Mouse (Mus musculus) spleen, adult 18-20 months (tissue): ENCODE data around the gene Ralgps1.
"Not testable (repeated sequence)": the region's sequence is repeated elsewhere in the genome, so short reads cannot be mapped to it uniquely, and the experiment has no call there.

Experiments used
- DNase-seq, 2 experiments: peaks; one replicate each; pipeline ENCODE4 v3.0.0; 2022; ENCODE audit warnings: mixed read lengths in 2 of 2

Ralgps1 gene

DNA sequence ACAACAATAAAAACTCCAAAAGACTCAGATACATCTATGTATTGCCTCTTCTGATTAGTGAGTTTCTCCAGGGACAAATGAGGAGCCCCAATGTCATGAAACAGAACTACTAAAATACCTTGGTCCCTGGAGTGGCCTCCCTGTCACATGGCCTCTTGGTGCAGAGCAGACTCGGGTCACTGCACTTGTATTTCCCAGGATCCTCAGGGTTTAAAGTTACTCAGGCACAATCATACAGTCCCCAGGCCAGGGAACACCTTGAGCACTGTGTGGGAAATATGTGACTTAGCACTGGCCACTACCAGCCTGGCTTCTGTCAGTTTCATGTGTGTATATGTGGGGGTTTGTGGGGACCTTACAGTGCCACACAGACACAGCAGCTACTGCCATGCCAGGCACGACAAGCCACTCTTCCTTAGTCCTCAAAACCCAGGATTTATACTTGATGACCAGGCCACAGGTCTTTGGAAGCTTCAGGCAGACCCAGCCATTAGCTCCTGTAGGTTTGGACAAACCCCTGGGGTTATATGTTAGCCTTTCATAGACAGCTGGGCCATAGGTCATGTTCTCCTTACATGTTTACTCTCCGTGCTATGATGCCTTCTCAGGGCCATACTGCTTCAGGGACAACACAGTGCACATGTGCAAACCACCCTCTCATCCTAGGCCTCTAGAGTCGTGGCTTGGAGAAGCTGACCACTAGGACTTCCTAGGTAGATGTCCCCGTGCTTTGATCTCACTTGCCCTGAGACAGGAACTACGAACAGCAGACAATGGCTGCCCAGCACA is 138.3 kb downstream of the Ralgps1 start:
- DNase-seq: no peak

DNA sequence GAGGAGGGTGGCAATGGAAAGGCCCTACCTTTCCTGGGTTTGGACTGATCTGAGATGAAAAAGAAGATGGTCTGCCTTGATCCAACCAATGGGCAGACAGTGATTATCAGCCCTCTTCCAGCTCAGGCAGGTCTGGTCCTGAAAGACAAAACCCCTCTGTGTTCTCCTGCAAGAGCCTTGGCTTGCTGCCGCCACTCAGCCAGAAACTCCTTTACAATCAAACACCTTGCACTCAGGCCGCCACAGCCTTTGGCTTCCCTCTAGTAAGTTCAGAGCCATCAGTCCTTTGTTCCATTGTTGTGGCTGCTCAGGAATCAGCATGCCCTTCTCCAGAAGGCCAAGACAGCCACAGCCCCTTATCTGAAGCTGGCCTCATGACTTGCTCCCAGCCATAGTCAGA is 139.5 kb downstream of the Ralgps1 start:
- DNase-seq: no peak

DNA sequence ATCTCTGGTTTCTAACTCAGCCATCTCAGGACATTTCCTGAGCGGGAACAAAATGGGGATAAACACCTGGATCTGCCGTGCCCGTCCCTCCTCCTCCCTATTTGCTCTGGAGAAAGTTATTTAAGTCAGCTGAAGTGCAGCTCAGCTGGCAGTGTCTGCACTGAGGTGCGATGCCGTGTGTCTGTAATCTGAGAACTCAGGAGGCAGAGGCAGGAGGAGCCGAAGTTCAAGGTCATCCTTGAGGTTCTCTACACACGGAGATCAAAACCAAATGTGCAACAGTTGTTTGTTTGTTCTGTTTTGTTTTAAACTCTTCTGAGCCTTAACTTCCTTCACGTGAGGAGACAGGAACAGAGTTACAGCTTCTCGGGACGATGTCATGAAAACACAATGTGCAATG is 140.6 kb downstream of the Ralgps1 start:
- no peak for DNase-seq

DNA sequence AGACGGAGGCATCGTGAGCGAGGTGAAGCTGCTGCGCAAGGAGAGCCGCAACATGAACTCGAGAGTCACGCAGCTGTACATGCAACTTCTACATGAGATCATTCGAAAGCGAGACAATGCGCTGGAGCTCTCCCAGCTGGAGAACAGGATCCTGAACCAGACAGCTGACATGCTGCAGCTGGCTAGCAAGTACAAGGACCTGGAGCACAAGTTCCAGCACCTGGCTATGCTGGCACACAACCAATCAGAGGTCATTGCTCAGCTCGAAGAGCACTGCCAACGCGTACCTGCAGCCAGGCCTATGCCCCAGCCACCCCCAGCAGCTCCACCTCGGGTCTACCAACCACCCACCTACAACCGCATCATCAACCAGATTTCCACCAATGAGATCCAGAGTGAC is 142.7 kb downstream of the Ralgps1 start:
- DNase-seq: no peak

DNA sequence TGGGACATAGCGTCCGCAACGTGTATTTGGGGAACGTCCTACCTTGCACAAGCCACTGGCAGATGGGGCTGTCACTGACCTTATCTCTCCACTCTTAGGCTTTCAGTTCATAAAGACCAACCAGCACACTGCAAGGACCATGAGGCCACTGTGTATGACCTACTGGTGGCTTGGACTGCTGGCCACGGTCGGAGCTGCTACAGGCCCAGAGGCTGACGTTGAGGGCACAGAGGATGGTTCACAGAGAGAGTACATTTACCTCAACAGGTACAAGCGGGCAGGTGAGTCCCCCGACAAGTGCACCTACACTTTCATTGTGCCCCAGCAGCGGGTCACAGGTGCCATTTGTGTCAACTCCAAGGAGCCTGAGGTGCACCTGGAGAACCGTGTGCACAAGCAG is 143.2 kb downstream of the Ralgps1 start:
- no peak for DNase-seq

DNA sequence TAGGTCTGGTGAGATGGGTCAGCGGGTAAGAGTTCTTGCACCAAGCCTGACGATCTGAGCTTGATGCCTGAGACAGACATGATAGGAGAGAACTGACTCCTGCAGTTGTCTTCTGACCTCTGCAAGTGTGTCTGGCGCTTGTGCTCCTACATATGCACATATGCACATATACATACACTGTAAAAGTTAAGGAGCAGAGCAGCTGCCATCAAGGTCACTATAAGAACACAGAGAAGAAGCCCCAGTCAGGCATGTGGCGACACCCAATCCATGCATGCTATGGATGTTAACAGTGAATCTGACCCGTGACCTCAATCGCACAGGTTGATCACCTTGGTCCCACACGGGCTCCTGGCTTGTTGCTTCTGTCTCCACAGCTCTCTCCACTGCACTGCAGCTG is 145.4 kb downstream of the Ralgps1 start:
- no peak for DNase-seq

DNA sequence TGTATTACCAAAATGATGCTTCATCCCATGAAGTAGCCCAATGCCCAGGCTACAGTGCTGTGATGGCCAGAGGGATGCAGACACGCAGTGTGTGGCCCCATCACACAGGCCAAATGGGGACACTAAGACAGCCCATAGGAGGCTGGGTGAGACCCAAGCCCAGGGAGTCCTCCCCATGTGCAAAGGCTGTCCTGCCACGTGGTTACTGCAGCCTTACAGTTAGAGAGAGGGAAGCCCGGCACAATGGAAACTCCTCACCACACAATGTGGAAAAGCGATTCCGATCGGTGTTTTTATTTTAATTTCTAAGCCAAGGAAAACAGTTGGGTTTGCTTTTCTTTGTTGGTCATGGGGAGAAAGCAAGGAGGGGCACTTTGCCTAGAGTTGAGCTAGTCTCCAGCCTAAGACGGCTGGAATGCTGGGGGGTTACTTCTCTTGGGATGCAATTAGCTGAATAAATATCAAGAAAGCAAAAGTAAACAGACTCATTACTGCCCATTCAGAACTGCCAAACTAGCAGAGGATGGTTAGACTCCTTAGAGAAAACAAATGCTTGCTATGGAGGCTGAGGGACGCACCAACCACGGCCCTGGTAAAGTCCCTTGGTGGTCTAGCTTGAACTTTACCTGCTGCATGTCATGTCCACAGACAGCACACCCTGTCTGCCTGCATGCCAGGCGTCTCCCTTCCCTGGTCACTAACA is 147.5 kb downstream of the Ralgps1 start:
- DNase-seq: no peak

DNA sequence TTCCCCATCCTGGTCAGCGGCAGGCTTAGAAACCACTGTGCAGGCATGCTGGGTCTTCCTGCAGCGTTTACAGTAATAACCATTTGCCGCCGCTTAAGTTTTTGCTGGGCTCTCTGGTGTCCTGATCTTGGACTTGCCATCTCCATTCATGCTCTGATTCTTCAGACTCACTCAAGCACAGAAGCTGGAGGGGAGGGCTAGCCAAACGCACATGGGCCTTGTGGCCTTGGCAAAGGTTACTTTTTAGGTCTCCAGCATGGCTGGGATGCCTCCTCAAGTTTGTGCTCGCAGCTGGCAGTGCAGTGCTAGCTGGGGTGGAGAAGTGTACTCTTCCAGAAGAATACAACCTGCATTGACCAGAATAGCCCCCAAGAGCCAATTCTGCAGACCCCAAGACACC is 148.8 kb downstream of the Ralgps1 start:
- DNase-seq: no peak

DNA sequence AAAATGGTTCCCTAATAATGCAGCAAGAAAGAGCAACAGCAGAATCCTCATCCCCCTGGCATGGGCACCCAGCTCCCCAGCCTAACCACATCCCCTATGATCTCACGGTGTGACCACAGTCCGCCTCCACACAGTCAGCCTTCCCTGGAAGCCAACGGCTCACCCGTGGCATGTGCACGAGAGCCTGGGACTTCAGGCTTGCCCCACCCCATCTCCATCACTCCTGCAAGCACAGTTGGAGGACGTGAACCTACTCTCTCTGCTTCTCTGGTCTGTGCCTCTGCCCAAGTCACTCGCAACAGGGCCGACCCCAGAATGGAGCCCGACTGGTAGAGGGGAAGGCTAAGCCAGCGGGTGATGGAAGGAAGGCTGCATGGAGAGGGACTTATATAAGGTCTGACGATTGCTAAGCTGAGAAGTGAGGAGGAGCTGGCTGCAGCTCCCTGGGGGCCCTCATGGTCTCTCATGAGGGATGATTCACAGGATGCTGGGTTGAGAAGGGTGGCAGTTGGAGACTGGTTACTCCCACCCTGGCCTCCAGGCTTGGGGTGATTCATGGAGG is 149.9 kb downstream of the Ralgps1 start:
- DNase-seq: no peak

DNA sequence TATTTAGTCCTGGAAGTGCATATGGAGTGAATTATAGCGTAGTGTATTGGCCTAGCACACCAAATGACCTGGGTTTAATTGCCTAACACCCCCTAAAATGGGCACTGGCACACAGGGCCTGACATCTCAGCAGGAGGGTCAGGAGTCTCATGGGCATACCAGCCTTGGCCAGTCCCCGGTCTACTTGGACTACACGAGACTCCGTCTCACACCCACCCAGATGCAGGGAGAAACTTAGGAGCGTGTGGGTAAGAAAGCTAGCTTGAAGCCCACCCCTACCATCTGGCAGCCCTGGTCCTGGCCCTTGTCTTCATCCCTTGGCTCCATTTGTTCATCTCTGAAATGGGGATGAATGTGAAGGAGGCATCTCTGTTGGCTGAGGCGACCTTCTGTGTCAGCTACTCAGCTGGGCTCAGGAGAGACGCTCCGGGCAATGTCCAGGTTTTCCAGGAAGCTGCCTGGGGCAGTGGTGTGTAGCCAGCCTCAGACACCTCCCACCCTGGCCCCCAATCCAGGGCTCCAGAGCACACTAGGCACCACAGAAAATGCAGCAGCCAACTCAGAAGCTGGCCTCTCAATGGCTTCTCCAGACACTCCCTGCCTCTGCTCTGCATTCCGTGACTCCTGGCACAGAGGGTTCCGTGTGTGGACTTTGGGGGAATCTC is 150.5 kb downstream of the Ralgps1 start:
- no peak for DNase-seq

DNA sequence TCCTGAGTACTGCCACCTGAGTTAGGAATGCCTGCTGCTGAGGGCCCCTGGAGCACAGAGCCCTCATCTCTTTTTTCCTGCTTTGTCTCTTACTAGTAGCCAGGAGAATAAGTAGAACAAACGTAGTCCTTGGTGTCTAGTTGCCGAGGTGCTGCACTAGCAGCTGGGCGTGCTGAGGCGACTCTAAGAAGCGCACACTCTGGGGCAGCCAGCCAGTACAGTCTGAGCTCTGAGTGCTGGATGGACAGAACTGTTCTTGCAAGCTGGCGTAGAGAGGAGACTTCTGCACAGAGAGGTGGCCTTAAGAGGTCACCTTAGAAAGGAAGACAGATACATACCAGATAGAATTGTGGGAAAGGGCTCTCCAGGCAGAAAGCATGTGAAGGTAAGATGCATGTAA is 151.0 kb downstream of the Ralgps1 start:
- DNase-seq: no peak

DNA sequence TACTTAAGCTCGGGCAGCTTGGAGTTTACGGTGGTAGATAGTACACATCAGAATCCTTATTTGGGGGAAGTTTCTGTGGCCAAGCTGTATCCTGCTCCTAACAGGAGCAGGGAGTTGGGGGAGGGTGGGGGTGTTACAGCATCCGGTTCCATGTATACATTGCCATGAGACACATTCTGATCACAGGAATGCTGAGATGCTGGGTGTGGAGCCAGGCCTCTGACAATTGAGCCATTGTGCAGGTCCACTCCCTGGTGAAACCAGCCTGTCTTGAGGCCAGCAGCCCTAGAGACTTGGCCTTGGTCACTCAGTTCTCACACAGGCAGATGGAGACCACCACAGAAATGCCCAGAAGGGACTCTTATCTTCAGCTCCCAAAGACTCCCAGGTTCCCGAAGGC is 151.6 kb downstream of the Ralgps1 start:
- no peak for DNase-seq

DNA sequence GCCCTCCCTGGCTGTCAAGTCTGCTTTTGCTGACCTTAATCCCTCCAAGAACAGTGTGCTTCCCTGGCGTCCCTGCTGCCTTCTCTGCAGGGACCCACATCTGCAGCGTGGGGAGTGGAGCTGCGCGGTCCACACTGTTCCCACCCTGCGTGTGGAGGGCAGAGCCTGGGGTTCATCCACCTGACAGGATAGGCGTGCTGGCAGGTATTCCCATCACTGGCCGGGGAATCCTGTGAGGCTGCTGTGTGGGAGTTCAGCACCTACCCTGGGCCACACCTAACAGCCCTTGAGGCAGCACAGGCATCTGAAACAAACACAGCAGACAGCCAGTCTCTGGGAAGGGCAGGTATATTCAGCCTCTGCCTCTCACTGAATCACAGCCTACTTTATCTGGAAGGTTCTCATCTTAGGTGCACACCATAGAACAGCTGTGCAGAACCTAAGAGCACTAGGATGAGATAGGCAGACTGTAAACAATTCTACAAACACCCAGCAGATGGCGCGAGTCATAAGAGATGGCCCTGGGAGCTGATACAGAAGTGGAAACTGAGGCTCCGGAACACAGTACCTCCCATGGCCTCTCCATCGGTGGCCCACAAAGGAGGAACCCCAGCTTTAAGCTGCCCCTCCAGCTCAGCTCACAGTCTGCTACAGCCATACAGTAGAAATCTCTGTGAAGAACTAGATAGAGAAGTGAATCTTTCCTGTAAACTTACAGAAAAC is 152.2 kb downstream of the Ralgps1 start:
- peak in 1 of 2 experiments; percentile 21 for DNase-seq

DNA sequence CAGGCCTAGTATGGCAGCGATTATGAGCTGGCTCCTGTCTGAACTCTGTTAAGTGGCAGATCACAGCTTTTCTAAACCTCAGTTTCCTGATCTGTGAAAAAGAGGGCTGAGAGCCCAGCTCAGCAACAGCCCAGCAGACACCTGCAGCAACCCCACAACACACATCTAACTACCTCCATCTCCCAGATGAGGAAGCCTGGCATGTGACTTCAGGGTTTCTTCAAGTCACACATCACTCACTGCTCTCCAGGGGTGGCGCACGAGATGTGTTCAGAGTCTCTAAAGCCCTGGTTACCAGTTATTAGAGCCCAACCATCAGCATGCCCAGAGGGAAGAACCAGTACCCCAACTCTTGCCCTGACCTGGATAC is 153.9 kb downstream of the Ralgps1 start:
- peak in 1 of 2 experiments; percentile 8 for DNase-seq

DNA sequence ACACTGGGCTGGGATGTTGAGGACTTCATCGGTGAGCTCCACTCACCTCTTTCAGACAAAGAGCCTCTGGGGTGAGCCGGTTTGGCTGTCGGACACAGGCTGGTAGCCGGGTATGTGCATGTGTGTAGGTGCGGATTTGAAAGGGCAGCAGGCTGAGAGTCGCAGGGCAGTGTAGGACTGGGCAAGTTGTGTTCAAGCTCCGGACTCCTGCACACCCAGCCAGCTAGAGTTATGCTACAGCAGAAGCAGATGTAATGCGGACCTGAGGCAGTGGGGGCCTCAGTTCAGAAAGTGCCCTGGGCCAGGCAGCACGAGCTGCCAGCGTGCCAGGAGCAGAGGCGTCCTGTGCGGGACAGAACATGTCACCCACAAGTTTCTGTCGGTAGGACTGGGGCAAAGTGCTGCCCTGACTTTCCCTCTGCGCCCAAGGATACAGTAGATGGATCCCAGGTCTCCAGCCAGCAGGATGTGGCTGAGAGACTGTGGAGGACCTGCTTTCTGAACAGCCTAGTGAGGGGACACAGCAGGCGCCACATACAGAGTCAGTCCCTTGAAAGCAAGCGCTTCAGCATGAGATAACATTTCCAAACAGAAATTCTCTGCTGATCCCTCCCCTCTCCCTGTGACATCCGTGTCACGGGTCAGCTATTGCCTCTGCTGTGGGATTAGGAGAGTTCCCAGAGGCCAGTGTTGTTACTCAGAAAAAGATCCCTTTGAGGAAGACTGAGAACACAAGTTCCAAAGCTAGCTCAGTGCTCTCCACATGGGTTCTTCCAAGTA is 154.5 kb downstream of the Ralgps1 start:
- DNase-seq: no peak

DNA sequence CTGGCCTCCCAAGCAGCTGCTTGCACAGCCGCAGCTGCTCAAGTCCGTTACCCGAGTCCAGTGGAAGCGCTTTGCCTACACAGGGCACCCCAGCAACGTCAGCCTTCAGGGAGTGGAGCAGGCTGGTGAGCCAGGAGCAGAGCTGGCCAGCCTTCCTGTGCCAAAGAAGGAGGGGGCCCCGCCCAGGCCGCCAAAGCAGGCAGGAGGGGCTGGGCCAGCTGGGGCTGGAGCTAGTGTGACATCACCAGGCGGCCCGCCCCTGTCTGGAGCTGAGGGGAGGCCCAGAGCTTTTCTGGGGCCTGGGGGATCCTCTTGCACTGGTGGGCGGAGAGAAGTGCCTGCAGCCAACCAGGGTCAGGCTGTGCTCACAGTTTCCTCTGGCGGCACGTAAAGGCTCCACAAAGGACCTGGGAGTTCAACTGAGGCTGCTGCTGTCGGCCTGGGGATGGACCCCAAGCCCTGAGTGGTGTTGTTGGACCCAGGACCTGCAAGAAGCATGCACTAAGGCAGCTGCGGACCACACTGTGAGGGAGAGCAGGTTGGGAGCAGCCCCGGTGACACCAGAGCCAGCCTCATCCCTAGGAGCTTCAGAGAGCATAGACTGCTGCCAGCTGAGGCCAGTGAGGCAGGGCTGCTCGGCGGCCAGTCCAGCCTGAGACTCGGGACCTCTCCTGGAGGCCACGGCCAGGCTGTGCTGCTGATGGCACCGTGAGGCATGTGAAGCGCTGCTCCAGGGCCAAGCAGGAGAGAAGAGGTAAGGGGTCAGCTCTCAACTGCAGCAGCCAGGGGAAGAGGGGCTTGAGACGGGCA is 155.4 kb downstream of the Ralgps1 start, which contains the start of gene Angptl2:
Gene Angptl2 (plus strand): TSS at position 370 of the 810 bp plus-strand sequence.
- peak; percentile 36 for DNase-seq

DNA sequence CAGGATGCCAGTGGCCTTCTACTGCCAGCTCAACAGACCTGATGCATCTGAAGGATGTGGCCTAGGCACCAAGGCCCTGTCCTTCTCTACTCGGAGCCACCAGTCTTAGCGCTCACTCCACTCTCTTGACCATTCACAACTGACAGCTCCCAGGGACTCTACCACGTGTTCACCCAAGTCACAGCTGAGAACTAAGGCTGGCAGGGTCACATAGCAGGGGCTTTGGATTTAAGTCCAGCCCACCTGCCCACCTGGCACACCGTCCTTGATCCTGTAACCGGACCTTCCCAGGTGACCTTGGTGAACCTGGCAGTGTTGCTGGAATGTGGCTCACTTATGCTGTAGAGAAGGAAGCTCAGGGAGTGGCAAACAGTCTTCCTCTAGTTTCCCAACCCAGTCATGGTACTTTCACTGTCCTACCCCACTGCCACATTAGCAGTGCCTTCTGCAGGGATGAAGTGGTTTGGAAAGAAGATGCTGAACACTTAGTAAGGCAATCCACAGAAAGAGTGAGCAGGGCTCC is 156.0 kb downstream of the Ralgps1 start:
- DNase-seq: no peak

DNA sequence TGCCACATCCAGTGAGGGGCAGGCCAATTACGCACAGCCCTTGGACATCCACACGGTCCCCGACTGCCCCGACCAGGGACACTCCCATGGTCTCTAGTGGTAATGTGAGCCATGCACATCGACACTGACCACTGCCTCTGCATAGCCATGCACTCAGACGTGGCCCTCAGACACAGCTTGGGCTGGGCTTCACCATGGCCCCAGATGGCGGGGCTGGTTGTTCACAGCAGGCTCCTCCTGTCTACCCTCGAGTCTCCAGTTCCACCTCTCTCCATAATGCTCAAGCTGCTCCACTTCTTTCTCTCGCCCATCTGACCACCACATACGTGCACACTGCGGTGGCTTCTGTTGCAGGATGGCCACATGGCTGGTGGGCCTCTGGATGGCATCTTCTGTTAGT is 160.0 kb downstream of the Ralgps1 start:
- DNase-seq: not testable (repeated sequence)

DNA sequence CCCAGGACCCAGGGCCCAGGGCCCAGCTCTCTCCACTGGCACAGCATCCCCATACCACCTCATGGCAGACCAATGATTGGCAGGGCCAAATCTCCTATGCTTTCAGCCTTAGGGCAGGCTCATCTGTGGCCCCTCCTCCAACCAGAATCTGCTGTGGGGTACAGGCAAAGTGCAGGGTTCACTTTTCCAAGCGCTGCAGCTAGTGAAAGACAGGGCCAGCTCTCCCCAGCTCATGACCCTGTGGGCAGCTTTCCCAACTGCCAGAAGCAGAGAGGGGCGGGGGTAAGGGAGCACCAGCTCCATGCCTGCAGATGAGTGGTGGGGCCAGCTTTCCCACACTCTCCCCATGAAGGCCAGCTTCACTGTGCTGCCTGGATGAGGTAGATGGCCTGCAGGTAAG is 160.4 kb downstream of the Ralgps1 start:
- DNase-seq: no peak

DNA sequence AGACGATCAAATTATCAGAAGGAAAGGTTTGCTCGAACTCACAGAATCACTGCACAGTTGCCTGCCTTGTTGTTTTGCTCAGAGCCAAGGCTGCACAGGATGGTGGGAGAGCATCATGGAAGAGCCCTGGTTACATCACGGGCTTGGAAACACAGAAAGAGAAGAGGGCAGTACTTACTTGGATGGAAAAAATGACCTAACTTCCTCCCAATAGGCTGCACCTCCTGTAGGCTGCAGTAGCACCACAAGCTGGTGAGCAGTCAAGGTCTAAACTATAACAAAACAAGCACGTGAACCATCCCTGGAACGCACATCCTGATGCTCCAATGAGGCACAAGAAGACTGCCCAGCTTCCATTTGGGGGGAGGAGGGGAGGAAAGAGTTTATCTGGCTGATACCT is 163.2 kb downstream of the Ralgps1 start:
- no peak for DNase-seq

DNA sequence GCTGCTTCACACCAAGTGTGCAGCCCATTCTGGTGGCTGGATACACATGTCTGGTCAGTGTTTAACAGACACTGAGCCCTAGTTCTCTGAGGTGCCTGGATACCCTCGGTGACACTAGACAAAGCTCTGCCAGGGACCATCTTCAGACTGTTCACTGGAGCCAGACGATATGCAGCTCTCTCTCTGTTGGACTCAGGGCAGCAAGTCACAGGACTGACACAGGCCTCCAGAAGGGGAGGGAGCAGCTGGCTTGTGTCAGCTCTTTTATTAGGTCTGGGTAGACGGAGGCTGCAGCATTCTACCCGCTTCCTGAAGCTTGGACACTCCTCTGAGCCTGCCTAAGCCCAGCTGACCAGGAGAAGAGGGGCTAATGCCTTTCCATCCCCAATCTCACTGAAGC is 164.2 kb downstream of the Ralgps1 start:
- no peak for DNase-seq
